Mouse (Mus musculus): Measurements from ENCODE around the gene Plet1.

Plet1 gene

DNA sequence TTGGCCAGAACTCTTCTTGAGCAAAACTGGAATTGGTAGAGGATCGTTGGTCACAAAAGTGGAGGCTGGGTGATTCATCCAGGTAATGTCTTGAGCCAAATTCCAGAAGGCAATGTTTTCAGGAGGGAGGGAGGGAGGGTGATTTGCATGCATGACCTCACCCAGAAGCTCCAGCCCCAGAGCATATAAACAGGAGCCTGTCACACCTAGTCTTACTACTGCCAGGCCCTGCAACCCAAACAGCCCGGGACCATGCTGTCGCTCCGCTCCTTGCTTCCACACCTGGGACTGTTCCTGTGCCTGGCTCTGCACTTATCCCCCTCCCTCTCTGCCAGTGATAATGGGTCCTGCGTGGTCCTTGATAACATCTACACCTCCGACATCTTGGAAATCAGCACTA lies at the start of gene Plet1:
Gene Plet1 (plus strand): TSS at position 215 of the 400 bp plus-strand sequence.
- DNase-seq (ENCODE audit: low spot score in 2 of 2): no peak

DNA sequence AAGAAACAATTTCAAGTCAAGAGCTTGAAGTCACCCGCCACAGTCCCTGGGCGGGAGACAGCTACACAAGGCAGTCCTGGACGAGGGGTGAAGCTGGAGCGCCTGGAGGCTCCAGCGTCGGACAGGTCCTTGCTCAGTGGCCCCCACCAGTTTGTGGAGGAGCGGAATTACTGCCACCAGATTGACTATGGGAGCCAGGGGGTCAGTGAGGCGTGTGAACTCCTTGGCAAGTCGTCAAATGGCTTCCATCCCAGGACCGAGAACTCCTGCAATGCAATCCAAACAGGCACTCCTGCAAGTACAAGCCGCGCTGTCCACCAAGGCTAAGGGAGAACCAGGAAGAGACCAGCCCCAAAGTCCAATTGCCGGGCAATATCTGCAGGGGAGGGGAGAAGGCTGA lies 45.3 kb upstream of the Plet1 start:
- DNase-seq (ENCODE audit: low spot score in 2 of 2): peak in 1 of 2 experiments; percentile 16

- peak in 1 of 2 experiments; percentile 24 for DNase-seq (ENCODE audit: low spot score in 2 of 2)
These were observed 42.7 kb upstream of the Plet1 start for GRCm38 (mm10) chr9:50451456-50452218.

DNA sequence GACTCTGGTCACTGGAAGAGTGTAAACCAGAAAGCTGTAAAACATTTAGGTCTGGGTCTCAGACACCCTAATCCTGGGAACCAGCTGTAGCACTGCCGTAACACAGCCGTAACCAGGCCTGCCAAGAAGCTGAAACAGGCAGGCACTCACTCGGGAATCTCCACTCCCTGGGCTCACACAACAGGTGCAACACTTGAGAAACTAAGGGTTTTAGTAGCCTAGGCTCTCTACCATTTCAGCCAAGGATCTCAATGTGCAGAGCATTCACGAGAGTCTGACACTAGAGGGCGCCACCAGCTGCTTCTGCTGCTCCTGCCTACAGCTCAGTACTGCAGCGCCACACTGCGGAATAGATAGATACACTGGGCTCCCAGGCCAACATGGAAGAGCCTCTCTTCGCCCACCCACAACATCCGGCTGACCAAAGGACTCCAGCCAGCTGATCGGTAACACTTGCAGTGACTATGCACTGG lies 42.0 kb upstream of the Plet1 start:
- peak; percentile 55 to 90 for DNase-seq (ENCODE audit: low spot score in 2 of 2)

DNA sequence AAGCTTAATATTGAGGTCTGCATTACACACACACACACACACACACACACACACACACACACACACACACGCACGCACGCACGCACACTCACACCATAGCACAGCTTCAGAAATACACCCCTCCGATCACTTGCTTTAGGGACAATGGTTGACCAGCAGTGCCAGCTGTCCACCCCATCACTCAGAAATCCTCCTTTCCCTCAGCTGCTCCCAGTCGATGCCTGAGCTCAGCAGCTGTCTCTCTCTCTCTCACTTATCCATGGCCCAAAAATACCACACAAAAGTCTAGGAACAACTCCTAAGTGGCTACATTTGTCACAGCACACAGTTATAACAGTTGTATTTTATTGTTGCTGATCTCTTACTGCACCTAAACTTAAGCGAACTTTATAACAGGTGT lies 36.7 kb upstream of the Plet1 start:
- no peak for DNase-seq (ENCODE audit: low spot score in 2 of 2)

DNA sequence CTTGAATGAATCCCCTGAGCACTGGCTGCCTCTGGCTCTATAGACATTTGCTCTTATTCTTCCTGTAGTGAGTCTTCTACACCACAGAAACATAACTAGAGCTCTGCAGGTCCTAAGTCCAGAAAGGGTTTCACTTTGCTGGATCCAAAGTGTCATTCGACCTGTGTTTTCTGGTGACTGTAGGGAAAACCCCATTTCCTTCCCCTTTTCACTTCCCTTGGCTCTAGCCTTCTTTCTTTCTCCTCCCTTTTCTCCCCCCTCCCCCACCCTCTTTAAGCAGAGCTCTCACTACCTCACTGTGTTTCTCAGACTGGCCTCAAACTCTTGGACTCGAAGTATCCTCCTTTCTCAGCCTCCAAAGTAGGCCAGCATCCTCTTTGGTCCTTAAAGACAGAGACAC lies 34.8 kb upstream of the Plet1 start:
- no peak for DNase-seq (ENCODE audit: low spot score in 2 of 2)

- DNase-seq (ENCODE audit: low spot score in 2 of 2): peak in 1 of 2 experiments; percentile 64
These were observed 31.7 kb upstream of the Plet1 start for GRCm38 (mm10) chr9:50462494-50463204.

- DNase-seq (ENCODE audit: low spot score in 2 of 2): no peak
These were observed 31.2 kb upstream of the Plet1 start for GRCm38 (mm10) chr9:50463205-50463508.

- no peak for DNase-seq (ENCODE audit: low spot score in 2 of 2)
These were observed 23.8 kb upstream of the Plet1 start for GRCm38 (mm10) chr9:50470377-50471100.

GRCm38 (mm10) chr9:50471181-50471901 lies 23.0 kb upstream of the Plet1 start:
- no peak for DNase-seq (ENCODE audit: low spot score in 2 of 2)

DNA sequence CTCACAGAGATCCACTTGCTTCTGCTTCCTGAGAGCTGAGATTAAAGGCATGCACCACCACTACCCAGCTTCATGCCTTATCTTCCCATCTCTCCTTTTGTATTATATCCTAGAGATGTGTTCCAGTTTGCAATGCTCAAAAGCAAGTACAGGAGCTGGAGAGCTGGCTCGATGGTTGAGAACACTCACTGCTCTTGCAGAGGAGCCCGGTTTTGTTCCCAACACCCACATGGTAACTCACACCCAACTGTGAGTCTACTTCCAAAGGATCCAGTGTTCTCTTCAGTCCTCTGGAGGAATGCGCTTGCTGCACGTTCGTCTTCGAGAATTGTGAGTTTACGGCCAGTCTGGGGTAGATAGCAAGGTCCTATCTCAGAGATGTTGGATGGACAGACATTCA lies 19.0 kb upstream of the Plet1 start:
- no peak for DNase-seq (ENCODE audit: low spot score in 2 of 2)

GRCm38 (mm10) chr9:50475745-50476144 lies 18.6 kb upstream of the Plet1 start:
- no peak for DNase-seq (ENCODE audit: low spot score in 2 of 2)

DNA sequence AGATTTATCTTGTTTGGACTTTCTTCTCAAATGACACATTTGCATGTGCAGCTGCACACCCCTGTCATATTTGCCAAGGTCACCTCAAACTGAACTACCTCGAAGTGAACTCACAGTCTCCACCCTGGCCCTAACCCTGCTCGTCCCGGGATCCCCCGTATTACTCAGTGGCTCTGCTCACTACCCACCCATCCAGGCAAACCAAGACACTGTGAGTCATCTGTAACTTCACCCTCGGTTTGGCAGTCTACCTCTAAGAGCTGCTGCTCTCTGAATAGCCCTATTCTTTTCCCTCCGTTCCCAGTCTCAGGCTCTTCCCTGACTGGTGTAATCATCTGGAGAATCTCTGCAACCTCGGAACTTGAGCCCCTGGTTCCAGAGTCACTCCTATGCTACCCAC lies 17.7 kb upstream of the Plet1 start:
- DNase-seq (ENCODE audit: low spot score in 2 of 2): no peak

- DNase-seq (ENCODE audit: low spot score in 2 of 2): no peak
These were observed 17.1 kb upstream of the Plet1 start for GRCm38 (mm10) chr9:50477270-50477669.

- no peak for DNase-seq (ENCODE audit: low spot score in 2 of 2)
These were observed 15.5 kb upstream of the Plet1 start for GRCm38 (mm10) chr9:50478826-50479225.

DNA sequence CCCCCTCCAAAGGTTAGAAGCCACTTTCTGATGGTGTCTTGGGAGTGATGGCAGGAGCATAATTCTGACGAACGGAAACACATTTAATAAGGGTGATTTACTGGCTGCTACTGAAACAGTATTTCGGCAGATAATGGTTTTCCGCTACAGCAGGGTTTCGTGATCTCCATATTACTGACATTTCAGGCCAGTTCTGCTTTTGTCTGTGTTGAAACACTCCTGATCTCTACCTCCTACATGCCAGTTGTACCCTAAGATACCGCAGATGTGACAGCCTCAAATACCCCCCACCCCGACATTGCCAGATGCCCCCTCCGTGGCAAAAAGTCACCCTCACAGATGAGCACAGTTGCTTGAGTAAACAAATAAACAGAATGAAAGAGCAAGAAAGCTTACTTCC lies 14.8 kb upstream of the Plet1 start:
- no peak for DNase-seq (ENCODE audit: low spot score in 2 of 2)

DNA sequence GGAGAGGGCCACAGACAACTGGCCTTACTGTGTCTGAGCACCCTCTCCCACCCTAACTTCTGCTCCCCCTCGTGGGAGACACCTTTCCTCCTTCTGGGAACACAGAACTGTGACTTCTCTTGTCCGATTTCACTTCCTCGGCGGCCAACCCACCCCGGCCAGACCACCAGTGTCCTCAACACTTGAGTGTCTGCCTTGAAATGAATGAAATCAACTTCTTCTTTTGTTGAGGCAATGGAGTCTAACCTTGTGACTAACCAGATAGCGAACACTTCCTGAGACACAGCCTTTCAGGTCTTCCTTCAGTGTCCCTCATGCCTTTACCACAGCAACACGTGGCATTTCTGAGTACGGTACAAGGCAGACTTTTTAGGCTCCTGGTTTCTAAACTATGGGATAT lies 11.6 kb upstream of the Plet1 start:
- peak in 1 of 2 experiments; percentile 11 for DNase-seq (ENCODE audit: low spot score in 2 of 2)

DNA sequence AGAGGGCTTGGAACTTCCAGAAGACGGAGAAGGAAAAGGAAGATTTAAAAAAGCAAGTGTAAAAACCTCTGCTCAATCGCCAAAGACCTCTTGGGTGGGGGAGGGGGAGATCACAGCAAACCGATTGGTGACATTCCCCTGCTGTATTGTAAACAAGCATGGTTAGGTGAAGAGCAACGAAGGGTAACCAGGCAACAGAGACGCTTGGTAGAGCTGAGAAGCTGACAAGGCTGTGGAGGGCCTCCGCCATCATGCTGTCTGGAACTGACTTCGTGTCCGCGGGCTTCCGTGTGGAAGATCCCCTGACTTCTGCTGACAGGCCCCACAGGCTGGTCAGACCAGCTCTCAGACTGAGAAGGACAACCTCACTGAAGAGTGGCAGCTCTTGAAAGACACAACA lies 8.8 kb upstream of the Plet1 start:
- no peak for DNase-seq (ENCODE audit: low spot score in 2 of 2)

DNA sequence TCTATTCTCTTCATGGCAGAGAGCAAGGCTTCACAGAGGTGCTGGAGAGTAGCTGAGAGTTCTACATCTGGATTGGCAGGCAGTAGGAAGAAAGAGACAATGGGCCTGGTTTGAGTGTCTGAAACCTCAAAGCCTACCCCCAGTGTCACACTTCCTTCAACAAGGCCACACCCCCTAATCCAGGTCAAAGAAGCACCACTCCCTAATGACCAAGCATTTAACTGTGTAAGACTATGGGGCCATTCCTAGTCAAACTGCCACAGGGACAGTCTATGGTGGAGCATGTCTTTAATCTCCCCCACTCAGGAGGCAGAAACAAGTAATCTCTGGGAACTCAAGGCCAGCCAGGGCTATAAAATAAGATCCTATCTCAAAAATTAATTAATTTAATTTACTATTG lies 3.5 kb upstream of the Plet1 start:
- DNase-seq (ENCODE audit: low spot score in 2 of 2): no peak

DNA sequence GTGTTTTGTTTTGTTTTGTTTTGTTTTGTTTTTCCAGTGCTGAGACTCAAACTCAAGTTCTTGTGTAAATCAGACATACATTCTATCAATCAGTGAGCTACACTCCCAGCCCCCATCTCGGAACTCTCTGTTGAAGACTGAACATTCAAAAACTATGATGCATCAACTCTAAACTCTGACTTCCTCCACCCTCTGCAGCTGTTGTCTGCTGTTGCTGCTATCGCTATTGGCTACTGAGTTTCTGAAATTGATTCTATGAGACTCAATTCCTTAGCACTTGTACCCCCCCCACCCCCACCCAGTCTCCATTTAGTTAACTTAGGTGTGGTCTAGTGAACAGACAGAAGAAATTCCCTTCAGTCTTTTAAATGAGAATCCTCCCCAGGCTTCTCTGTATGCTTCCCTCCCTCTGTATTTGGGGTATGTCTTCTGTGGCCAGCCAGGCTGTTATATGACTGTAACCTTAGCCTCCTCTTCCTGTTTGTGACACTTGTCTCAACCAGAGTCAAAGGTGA lies 2.7 kb upstream of the Plet1 start:
- DNase-seq (ENCODE audit: low spot score in 2 of 2): no peak

DNA sequence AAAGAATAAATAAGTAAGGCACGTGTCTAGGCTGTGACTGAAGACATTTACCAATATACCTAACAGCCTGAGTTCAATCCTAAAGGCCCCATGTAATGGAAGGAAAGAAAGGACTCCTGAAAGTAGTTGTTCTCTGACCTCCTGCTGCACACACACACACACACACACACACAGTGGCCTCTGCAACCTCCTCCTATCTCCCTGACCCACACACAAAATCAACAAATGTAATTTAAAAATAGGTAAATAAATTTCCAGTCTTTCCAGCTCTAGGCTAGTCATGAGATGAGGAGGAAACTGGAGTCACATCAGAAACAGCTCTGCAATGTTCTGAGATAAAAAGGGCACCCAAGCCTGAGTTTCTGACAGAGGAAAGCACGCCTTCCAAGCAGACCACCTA lies 548 bp upstream of the Plet1 start:
- DNase-seq (ENCODE audit: low spot score in 2 of 2): no peak

All from left cerebral cortex, adult 9 months (tissue).